Mouse (Mus musculus): ENCODE results near the gene Kpna6. TPM values are rescaled to one million over a fixed set of nuclear protein-coding genes. Genes with fewer than 3 reads are reported as not detected.

Kpna6 gene
- total and polyA plus RNA-seq, 2 experiments from 2014 or later: 11.2 to 60.5 TPM

DNA sequence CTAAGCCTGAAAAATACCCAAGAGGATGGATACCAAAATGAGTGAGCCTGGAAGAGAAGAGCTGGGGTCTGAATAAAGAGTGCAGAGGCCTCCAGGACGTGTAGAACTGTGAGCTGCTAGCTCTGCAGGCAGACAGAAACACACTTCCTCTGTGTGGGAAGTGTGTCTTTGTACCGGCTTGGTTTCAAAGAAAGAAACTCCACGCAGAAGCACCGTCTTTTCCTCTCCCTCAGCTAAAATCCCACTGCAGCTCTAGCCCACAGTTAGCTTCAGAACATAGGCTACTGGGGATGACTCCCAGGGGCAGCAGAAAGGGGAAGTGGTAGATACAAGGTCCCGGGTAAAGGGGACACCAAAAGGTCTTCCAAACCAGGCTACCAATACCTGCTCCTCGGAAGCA, 27.4 kb downstream of the Kpna6 start:
- H3K9ac ChIP-seq: no peak overlapping the region
- DNase-seq (no peak), ATAC-seq (no peak)
- H3K27me3 ChIP-seq (ENCODE audit: insufficient read depth, low read length): no peaks in the 10 kb centered on the region
- no peaks in the 10 kb centered on the region for H3K4me1 ChIP-seq (ENCODE audit: insufficient read depth)
- peaks cover 49% of the 10 kb centered on the region for H3K36me3 ChIP-seq (ENCODE audit: insufficient read depth)
- no peaks in the 10 kb centered on the region for H3K9me3 ChIP-seq (ENCODE audit: low read length)
- WGBS: 94% methylated on average over 6 of the region's 6 CpGs
- no peak overlapping the region for H3K4me3 ChIP-seq (ENCODE audit: low read depth, low read length)
- TF ChIP-seq CTCF (IDR thresholded peaks at IDR 0.05; ENCODE audit: low read depth): no peak
- H3K27ac ChIP-seq (ENCODE audit: low read depth, low read length): no peak overlapping the region
- no peak overlapping the region for H3K4me2 ChIP-seq (ENCODE audit: low read depth)

DNA sequence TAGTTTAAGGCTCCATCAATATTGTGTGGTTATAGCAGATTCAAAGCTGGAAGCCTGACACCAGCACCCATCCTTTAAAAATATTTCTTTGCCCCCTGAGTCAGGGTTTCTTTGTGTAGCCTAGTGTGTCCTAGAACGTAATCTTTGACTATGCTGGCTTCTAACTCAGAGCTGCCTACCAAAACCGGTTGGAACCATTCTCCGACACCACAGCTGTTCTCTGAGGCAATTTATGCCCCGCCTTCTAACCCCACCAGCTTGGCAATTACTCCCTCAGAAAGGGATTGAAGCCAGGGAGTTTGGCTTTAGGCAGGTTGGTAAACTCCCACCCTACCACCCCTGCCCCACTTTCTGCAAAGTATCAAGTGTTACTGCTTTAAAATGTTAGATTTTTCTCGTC, 30.8 kb downstream of the Kpna6 start:
- peak; percentile 23 for DNase-seq
- peaks cover 7% of the 10 kb centered on the region; the same call in 1 of the 2 replicates for H3K4me1 ChIP-seq (ENCODE audit: insufficient read depth)
- no peaks in the 10 kb centered on the region for H3K9me3 ChIP-seq (ENCODE audit: low read length)
- peaks cover 32% of the 10 kb centered on the region for H3K36me3 ChIP-seq (ENCODE audit: insufficient read depth)
- H3K4me3 ChIP-seq (ENCODE audit: low read depth, low read length): no peak overlapping the region; the same call in 1 of the 2 replicates
- H3K4me2 ChIP-seq (ENCODE audit: low read depth): peak overlapping the region; percentile 72; the same call in 1 of the 2 replicates
- TF ChIP-seq CTCF (IDR thresholded peaks at IDR 0.05; ENCODE audit: low read depth): no peak
- no peak overlapping the region for H3K9ac ChIP-seq
- H3K27ac ChIP-seq (ENCODE audit: low read depth, low read length): no peak overlapping the region
- no peaks in the 10 kb centered on the region for H3K27me3 ChIP-seq (ENCODE audit: insufficient read depth, low read length)
- ATAC-seq: no peak
- 28% methylated on average over 5 of the region's 5 CpGs for WGBS

DNA sequence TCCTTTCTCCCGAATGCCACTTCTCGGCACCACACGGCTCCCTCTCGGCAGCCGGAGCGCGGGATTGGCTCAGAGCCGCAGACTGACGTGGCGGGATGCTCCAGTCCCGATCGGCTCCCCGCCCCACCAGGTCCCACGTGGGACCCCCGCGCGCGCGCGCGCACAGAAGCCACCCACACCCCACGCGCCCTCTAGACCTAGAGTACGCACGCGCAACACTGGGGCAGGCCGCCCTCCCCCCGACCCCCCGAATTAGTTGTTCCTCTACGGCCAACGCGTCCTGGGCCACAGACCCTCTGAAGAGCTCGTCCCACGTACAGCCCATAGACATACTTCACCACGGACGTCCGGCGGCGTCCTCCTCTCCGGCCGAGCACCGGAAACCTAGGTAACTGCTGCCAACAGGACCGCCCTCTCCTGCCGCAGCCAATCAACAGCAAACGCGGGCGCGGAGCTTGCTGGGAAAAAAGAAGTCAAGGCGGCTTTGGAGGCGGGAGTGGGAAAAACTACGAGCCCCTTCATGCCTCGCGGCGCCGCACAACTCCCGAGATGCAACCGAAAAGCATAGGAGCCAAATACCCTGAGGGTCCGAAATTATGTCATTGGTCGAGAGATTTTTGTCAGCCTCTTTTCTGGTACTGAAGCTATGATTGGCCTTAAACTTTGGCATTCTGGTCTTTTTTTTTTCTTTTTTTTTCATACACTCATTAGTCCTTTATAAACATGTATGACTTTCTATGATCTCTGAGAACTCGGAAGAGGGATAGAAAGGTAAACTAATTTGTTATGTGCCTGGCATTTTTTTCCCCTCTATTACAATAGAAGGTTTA, 31.7 kb downstream of the Kpna6 start, which contains the start of gene Txlna:
TSS of gene Txlna (minus strand) at position 428 of the 830 bp plus-strand sequence.
- DNase-seq (peak; percentile 100), ATAC-seq (peak; percentile 97)
- H3K4me1 ChIP-seq (ENCODE audit: insufficient read depth): peaks cover 7% of the 10 kb centered on the region; the same call in 1 of the 2 replicates
- H3K36me3 ChIP-seq (ENCODE audit: insufficient read depth): peaks cover 37% of the 10 kb centered on the region
- H3K27ac ChIP-seq (ENCODE audit: low read depth, low read length): peak within 1 kb of the TSS; percentile 89
- peak within 1 kb of the TSS; percentile 53 for H3K4me3 ChIP-seq (ENCODE audit: low read depth, low read length)
- H3K27me3 ChIP-seq (ENCODE audit: insufficient read depth, low read length): no peaks in the 10 kb centered on the region
- H3K9me3 ChIP-seq (ENCODE audit: low read length): no peaks in the 10 kb centered on the region
- peak within 1 kb of the TSS; percentile 72 for H3K4me2 ChIP-seq (ENCODE audit: low read depth)
- peak within 1 kb of the TSS; percentile 69 for H3K9ac ChIP-seq
- WGBS: under 1% methylated on average over 60 of the region's 60 CpGs
- no peak for TF ChIP-seq CTCF (IDR thresholded peaks at IDR 0.05; ENCODE audit: low read depth)

DNA sequence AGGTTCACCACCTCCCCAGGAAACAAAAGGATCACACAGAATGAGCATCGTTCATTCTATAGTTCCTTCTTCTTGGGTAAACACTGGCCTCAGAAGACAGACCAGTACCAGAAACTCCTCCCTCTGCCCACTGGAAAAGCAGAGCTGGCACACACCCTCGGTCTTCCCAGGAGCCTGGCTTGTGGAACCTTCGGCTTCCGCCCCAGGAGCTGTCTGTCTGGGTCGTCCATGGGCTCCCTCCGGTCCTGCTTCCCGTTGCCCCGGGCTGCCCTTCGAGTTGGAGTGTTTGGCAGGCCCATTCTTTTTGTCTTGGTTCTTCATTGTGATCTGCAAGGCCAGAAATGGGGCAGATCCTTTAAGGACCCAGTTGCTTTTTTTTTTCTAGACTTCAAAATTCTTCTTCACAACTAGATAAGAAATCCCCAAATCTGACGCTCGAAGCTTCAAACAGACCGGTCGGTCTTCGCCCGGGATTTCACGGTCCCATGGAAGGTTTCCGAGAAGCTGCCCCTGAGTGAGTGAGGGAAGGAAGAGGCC, 32.4 kb downstream of the Kpna6 start:
- no peak for ATAC-seq
- H3K4me2 ChIP-seq (ENCODE audit: low read depth): peak overlapping the region; percentile 72
- H3K27me3 ChIP-seq (ENCODE audit: insufficient read depth, low read length): no peaks in the 10 kb centered on the region
- peak overlapping the region; percentile 69 for H3K9ac ChIP-seq
- peaks cover 34% of the 10 kb centered on the region for H3K36me3 ChIP-seq (ENCODE audit: insufficient read depth)
- H3K4me3 ChIP-seq (ENCODE audit: low read depth, low read length): peak overlapping the region; percentile 53
- peak overlapping the region; percentile 89 for H3K27ac ChIP-seq (ENCODE audit: low read depth, low read length)
- H3K9me3 ChIP-seq (ENCODE audit: low read length): no peaks in the 10 kb centered on the region
- peaks cover 7% of the 10 kb centered on the region; the same call in 1 of the 2 replicates for H3K4me1 ChIP-seq (ENCODE audit: insufficient read depth)
- 4% methylated on average over 17 of the region's 17 CpGs for WGBS
- no peak for TF ChIP-seq CTCF (IDR thresholded peaks at IDR 0.05; ENCODE audit: low read depth)
- no peak for DNase-seq

DNA sequence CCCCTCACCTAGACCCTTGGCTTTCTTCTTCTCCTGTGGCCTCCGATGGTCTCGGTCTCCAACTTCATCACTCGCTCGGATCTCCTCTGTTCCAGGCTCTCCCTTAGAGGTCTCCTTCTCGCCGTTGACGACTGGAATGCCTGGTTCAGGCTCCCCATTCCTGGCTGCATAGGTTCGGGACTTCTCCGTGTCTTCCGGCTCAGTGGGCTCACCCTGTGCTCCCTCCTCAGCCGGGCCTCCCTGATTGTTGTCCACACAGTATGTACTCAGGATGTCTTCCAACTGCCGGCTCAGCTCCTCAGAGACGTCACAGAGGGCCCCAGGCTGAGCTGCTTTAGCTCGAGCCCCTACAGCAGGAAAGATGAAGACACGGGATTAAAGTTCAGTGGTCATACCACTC, 33.3 kb downstream of the Kpna6 start:
- no peak for ATAC-seq
- no peak for TF ChIP-seq CTCF (IDR thresholded peaks at IDR 0.05; ENCODE audit: low read depth)
- H3K9ac ChIP-seq: no peak overlapping the region
- no peak overlapping the region for H3K27ac ChIP-seq (ENCODE audit: low read depth, low read length)
- H3K4me2 ChIP-seq (ENCODE audit: low read depth): peak overlapping the region; percentile 72; the same call in 1 of the 2 replicates
- H3K4me3 ChIP-seq (ENCODE audit: low read depth, low read length): no peak overlapping the region
- no peak for DNase-seq
- H3K9me3 ChIP-seq (ENCODE audit: low read length): no peaks in the 10 kb centered on the region
- no peaks in the 10 kb centered on the region for H3K27me3 ChIP-seq (ENCODE audit: insufficient read depth, low read length)
- H3K36me3 ChIP-seq (ENCODE audit: insufficient read depth): peaks cover 32% of the 10 kb centered on the region
- 83% methylated on average over 15 of the region's 15 CpGs for WGBS
- peaks cover 7% of the 10 kb centered on the region; the same call in 1 of the 2 replicates for H3K4me1 ChIP-seq (ENCODE audit: insufficient read depth)

DNA sequence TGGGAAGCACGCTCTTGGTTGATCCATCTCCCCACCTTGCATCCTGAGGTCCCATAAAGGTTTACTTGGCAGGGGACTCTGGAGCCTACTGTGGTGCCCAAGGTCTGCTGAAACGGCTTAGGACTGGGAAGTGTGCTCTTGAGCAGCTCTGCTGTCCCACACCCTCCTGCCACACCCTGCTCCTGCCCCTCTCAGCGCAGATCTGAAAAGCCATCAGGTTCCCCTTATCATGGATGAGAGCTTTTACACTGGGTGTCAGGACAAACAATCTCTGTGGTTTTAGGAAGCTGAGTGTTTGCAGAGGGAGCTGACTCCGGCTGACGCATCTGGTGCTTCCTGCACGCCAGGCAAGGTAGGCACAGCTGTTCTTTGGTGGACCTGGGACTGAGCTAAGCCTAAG, 38.7 kb downstream of the Kpna6 start:
- no peak for TF ChIP-seq CTCF (IDR thresholded peaks at IDR 0.05; ENCODE audit: low read depth)
- Histone ChIP-seq H3K4me1 (ENCODE audit: insufficient read depth) (no peaks in the 10 kb centered on the region), H3K36me3 (ENCODE audit: insufficient read depth) (peaks cover 82% of the 10 kb centered on the region)

DNA sequence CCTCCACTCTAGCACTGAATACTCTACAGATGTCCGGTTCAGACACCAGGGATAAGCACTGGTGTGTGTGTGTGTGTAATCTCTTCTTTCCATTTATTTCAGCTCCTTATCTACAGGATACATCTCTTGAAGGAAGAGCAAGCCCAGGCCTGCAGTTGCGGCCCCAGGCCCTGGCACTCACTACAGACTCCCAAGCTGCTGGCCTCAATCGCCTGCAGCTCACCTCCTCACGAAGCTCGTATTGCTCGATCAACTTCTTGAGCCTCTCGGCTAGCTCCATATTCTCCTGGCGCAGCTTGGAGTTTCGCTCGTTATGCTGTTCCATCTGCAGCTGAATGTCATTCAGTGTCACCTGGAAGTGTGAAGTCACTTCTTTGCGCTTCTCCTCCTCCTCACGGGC, 40.7 kb downstream of the Kpna6 start:
- 84% methylated on average over 12 of the region's 12 CpGs for WGBS
- no peak overlapping the region for H3K27ac ChIP-seq (ENCODE audit: low read depth, low read length)
- H3K4me3 ChIP-seq (ENCODE audit: low read depth, low read length): no peak overlapping the region
- H3K36me3 ChIP-seq (ENCODE audit: insufficient read depth): peaks cover 86% of the 10 kb centered on the region
- DNase-seq (no peak), ATAC-seq (no peak)
- no peaks in the 10 kb centered on the region for H3K27me3 ChIP-seq (ENCODE audit: insufficient read depth, low read length)
- TF ChIP-seq CTCF (IDR thresholded peaks at IDR 0.05; ENCODE audit: low read depth): no peak
- H3K9me3 ChIP-seq (ENCODE audit: low read length): no peaks in the 10 kb centered on the region
- H3K9ac ChIP-seq: no peak overlapping the region
- no peak overlapping the region for H3K4me2 ChIP-seq (ENCODE audit: low read depth)
- H3K4me1 ChIP-seq (ENCODE audit: insufficient read depth): no peaks in the 10 kb centered on the region

More for the DNA sequence above, 38.7 kb downstream of the Kpna6 start:
- DNase-seq (no peak), ATAC-seq (no peak)
- no peak overlapping the region for H3K4me2 ChIP-seq (ENCODE audit: low read depth)
- no peak overlapping the region for H3K9ac ChIP-seq
- WGBS: 96% methylated on average over 6 of the region's 6 CpGs
- no peak overlapping the region for H3K4me3 ChIP-seq (ENCODE audit: low read depth, low read length)
- no peak overlapping the region for H3K27ac ChIP-seq (ENCODE audit: low read depth, low read length)
- H3K27me3 ChIP-seq (ENCODE audit: insufficient read depth, low read length): no peaks in the 10 kb centered on the region
- H3K9me3 ChIP-seq (ENCODE audit: low read length): no peaks in the 10 kb centered on the region
